Mouse (Mus musculus): Measurements from ENCODE around the gene Fam214b. TPM values are rescaled to one million over a fixed set of nuclear protein-coding genes. Genes with fewer than 3 reads are reported as not detected.

Fam214b gene
- polyA plus RNA-seq (2014; fragmentation: Nextera tagmentation; extraction: Ambion mirVana): 5.1 and 7.1 TPM in 2 replicates

DNA sequence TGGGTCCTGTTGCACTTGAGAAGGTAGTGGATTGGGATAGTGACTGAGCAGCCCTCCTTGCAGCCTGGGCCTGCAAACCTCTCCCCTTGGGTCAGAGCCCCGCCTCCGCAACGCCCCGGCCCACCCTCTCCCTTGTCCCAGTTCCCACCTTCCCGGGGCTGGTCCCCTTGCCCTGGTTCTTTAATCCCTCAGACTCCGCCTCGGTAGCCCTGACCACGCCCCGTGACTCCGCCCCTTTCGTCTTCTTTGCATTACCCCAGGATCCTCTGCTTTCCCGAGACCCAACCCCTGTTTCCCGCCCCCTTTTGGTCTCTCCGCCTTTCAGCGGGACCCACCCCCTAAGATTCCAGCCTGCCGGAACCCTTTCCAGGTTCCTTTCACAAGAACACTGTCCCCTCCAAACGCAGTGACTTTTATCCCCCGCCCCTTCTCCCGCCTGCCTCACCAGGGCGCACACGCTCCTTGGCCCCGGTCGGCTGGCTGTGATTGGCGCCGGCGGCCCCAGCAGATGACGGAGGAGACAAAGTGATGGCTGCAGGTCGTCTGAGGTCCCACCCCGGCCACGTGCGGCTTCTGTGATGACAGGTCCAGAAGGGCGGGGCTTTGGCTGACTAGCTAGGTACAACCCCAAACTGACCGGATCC, at the start of gene Fam214b:
Fam214b (minus strand) TSS at position 562 of the 644 bp plus-strand sequence.
- DNase-seq (ENCODE audit: low spot score): peak; percentile 100
- peak within 1 kb of the TSS; percentile 35 for H3K9ac ChIP-seq (ENCODE audit: low read length)

DNA sequence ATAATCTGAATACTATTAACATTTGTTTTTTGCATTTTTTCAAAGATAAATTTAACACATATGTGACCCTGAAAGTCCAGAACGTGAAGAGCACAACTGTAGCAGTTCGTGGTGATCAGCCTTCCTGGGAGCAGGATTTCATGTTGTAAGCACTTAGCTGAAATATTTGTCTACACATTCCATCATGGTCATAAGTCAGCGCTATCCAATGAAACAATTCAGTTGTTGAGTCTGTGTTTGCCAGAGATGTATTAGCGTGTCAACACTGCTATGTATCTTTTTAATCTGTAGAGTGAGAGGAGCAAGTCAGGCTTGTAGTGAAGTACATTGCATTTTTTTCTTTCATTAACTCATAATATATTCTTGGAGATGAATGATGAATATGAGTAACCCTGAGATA, 45.2 kb upstream of the Fam214b start:
- WGBS: 58% methylated on average over 4 of the region's 4 CpGs
- no peak overlapping the region for H3K27ac ChIP-seq (ENCODE audit: low read depth)
- no peaks in the 10 kb centered on the region for H3K27me3 ChIP-seq (replicated peaks; ENCODE audit: control insufficient read depth, insufficient read depth, low read length)
- no peak for DNase-seq (ENCODE audit: low spot score)
- H3K4me3 ChIP-seq (ENCODE audit: low read depth, low read length): no peak overlapping the region
- ATAC-seq (replicated peaks; ENCODE audit: low FRiP score, low TSS enrichment, low read depth): no peak
- H3K9ac ChIP-seq (ENCODE audit: low read length): no peak overlapping the region
- H3K9me3 ChIP-seq (ENCODE audit: control insufficient read depth, low read length): no peaks in the 10 kb centered on the region
- no peaks in the 10 kb centered on the region for H3K36me3 ChIP-seq (ENCODE audit: control insufficient read depth, insufficient read depth, low read length)
- no peaks in the 10 kb centered on the region for H3K4me1 ChIP-seq (replicated peaks; ENCODE audit: control insufficient read depth, insufficient read depth, low read length)
- no peak overlapping the region for H3K4me2 ChIP-seq (ENCODE audit: low read length)

More for the DNA sequence above, at the start of gene Fam214b:
- Histone ChIP-seq H3K27ac (ENCODE audit: low read depth) (peak within 1 kb of the TSS; percentile 16; the same call in 1 of the 2 replicates), H3K9me3 (ENCODE audit: control insufficient read depth, low read length) (no peaks in the 10 kb centered on the region), H3K4me1 (replicated peaks; ENCODE audit: control insufficient read depth, insufficient read depth, low read length) (peaks cover 21% of the 10 kb centered on the region), H3K27me3 (replicated peaks; ENCODE audit: control insufficient read depth, insufficient read depth, low read length) (no peaks in the 10 kb centered on the region), H3K4me3 (ENCODE audit: low read depth, low read length) (peak within 1 kb of the TSS; percentile 51), H3K36me3 (ENCODE audit: control insufficient read depth, insufficient read depth, low read length) (no peaks in the 10 kb centered on the region), H3K4me2 (ENCODE audit: low read length) (peak within 1 kb of the TSS; percentile 68)
- WGBS: 1% methylated on average over 33 of the region's 33 CpGs
- ATAC-seq (replicated peaks; ENCODE audit: low FRiP score, low TSS enrichment, low read depth): peak; percentile 92

DNA sequence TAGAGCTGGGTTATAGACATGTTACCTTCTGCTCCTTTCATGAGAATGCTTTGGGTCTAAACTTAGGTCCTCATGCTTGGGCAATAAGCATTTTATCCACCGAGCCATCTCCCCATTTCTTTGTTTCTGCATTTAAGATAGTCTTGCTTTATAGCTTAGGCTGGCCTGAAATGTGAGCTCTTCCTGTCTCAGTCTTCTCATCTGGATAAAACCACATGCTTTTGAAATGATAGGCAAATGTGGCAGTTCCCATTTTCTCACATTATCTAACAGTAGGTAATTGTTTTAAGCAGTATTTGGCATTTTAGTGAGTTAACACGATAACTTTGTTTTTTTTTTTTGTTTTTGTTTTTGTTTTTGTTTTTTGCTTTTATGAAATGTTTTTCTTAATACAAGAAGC, 43.9 kb upstream of the Fam214b start:
- Histone ChIP-seq H3K9me3 (ENCODE audit: control insufficient read depth, low read length) (no peaks in the 10 kb centered on the region), H3K4me1 (replicated peaks; ENCODE audit: control insufficient read depth, insufficient read depth, low read length) (no peaks in the 10 kb centered on the region), H3K36me3 (ENCODE audit: control insufficient read depth, insufficient read depth, low read length) (no peaks in the 10 kb centered on the region), H3K9ac (ENCODE audit: low read length) (no peak overlapping the region), H3K4me3 (ENCODE audit: low read depth, low read length) (no peak overlapping the region), H3K27me3 (replicated peaks; ENCODE audit: control insufficient read depth, insufficient read depth, low read length) (no peaks in the 10 kb centered on the region), H3K27ac (ENCODE audit: low read depth) (no peak overlapping the region), H3K4me2 (ENCODE audit: low read length) (no peak overlapping the region)
- DNase-seq (ENCODE audit: low spot score) (no peak), ATAC-seq (replicated peaks; ENCODE audit: low FRiP score, low TSS enrichment, low read depth) (no peak)
- 85% methylated on average over 2 of the region's 2 CpGs for WGBS

DNA sequence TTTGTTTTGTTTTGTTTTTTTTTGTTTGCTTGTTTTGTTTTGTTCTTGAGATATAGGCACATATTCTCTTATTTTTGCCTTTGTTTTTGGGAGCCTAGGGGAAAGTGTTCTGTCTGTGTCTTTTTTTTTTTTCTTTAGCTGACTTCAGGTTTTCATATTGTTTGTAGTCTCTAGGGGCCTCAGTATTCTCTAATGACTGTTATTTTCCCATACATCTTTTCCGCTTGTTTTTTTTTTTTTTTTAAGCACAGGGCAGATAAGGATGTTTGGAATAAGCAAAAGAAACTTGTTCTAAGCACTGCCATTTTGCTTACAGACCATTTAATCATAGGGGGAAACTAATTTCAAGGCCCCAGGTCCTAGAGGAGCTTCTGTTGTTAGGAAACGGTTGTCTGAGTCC, 36.4 kb upstream of the Fam214b start:
- Histone ChIP-seq H3K4me1 (replicated peaks; ENCODE audit: control insufficient read depth, insufficient read depth, low read length) (no peaks in the 10 kb centered on the region), H3K27me3 (replicated peaks; ENCODE audit: control insufficient read depth, insufficient read depth, low read length) (no peaks in the 10 kb centered on the region), H3K9me3 (ENCODE audit: control insufficient read depth, low read length) (no peaks in the 10 kb centered on the region), H3K4me2 (ENCODE audit: low read length) (no peak overlapping the region), H3K9ac (ENCODE audit: low read length) (no peak overlapping the region), H3K4me3 (ENCODE audit: low read depth, low read length) (no peak overlapping the region), H3K27ac (ENCODE audit: low read depth) (no peak overlapping the region), H3K36me3 (ENCODE audit: control insufficient read depth, insufficient read depth, low read length) (no peaks in the 10 kb centered on the region)
- 61% methylated on average over 2 of the region's 2 CpGs for WGBS
- DNase-seq (ENCODE audit: low spot score) (no peak), ATAC-seq (replicated peaks; ENCODE audit: low FRiP score, low TSS enrichment, low read depth) (no peak)

DNA sequence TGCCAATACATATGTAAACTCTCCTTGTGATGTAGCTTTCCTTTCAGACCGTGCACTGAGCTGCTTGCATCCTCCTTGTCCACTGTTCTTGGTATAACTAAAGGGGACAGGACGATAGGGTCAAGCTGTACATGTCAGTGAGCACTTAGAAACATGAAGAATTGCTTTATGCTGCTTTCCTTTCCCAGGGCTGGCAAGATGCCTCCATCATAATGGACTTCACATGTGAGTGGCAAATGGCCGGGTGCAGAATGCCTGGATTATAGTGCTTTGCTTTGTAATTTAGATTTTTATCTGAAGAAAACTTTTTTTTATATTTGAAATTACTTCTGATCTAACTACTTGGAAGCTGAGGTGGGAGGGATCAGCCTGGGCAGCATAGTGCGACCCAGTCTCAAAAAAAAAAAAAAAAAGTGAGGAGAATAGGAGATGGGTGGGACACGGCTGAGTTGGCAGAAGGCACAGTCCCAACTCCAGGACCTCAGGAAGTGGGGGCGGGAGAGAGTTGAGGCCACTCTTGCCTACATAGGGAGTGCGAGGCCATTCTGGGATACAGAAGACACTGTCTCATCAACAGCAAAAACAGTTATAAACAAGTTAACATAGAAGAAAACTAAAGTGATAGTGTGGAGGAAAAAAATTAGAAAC, 32.2 kb upstream of the Fam214b start:
- no peaks in the 10 kb centered on the region for H3K4me1 ChIP-seq (replicated peaks; ENCODE audit: control insufficient read depth, insufficient read depth, low read length)
- no peaks in the 10 kb centered on the region for H3K9me3 ChIP-seq (ENCODE audit: control insufficient read depth, low read length)
- H3K36me3 ChIP-seq (ENCODE audit: control insufficient read depth, insufficient read depth, low read length): no peaks in the 10 kb centered on the region
- DNase-seq (ENCODE audit: low spot score): no peak
- no peak overlapping the region for H3K4me3 ChIP-seq (ENCODE audit: low read depth, low read length)
- WGBS: 67% methylated on average over 7 of the region's 7 CpGs
- no peak overlapping the region for H3K27ac ChIP-seq (ENCODE audit: low read depth)
- H3K4me2 ChIP-seq (ENCODE audit: low read length): no peak overlapping the region
- no peak overlapping the region for H3K9ac ChIP-seq (ENCODE audit: low read length)
- no peak for ATAC-seq (replicated peaks; ENCODE audit: low FRiP score, low TSS enrichment, low read depth)
- no peaks in the 10 kb centered on the region for H3K27me3 ChIP-seq (replicated peaks; ENCODE audit: control insufficient read depth, insufficient read depth, low read length)

DNA sequence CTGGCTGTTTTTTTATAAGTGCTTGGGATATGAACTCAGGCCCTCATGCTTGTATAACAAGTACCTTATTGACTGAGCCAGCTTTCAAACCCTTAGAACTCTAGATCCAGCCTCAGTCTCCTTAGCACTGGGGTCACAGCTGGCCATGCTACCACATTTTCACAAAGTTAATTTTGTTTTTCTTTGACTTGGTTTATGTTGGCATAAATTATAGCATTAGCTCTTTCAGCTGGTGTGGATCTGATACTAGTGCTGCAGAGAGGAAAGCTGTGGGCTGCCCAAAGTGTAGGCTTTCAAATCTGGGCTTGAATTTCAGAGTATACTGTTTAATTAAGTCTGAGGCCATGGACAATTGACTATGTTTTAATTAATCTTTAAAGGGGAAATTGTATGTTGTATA, 28.9 kb upstream of the Fam214b start:
- Histone ChIP-seq H3K9ac (ENCODE audit: low read length) (no peak overlapping the region), H3K4me3 (ENCODE audit: low read depth, low read length) (no peak overlapping the region), H3K27me3 (replicated peaks; ENCODE audit: control insufficient read depth, insufficient read depth, low read length) (no peaks in the 10 kb centered on the region), H3K4me1 (replicated peaks; ENCODE audit: control insufficient read depth, insufficient read depth, low read length) (no peaks in the 10 kb centered on the region), H3K36me3 (ENCODE audit: control insufficient read depth, insufficient read depth, low read length) (no peaks in the 10 kb centered on the region), H3K9me3 (ENCODE audit: control insufficient read depth, low read length) (no peaks in the 10 kb centered on the region), H3K27ac (ENCODE audit: low read depth) (no peak overlapping the region), H3K4me2 (ENCODE audit: low read length) (no peak overlapping the region)
- DNase-seq (ENCODE audit: low spot score): no peak
- ATAC-seq (replicated peaks; ENCODE audit: low FRiP score, low TSS enrichment, low read depth): no peak

DNA sequence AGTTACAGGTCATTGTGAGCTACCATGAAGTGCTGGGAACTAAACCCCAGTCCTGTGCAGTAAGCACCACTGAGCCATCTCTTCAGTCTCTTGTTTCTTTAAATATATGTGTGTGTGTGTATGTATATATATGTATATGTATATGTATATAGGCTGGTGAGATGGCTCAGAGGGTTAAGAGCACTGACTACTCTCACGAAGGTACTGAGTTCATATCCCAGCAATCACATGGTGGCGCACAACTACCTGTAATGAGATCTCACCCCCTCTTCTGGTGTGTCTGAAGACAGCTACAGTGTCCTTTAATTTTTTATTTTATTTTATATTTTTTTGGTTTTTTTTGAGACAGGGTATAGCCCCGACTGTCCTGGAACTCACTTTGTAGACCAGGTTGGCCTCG, 19.5 kb upstream of the Fam214b start:
- ATAC-seq (replicated peaks; ENCODE audit: low FRiP score, low TSS enrichment, low read depth) (no peak), DNase-seq (ENCODE audit: low spot score) (no peak)
- Histone ChIP-seq H3K4me2 (ENCODE audit: low read length) (no peak overlapping the region), H3K4me1 (replicated peaks; ENCODE audit: control insufficient read depth, insufficient read depth, low read length) (no peaks in the 10 kb centered on the region), H3K27ac (ENCODE audit: low read depth) (no peak overlapping the region), H3K36me3 (ENCODE audit: control insufficient read depth, insufficient read depth, low read length) (no peaks in the 10 kb centered on the region), H3K27me3 (replicated peaks; ENCODE audit: control insufficient read depth, insufficient read depth, low read length) (peaks cover 5% of the 10 kb centered on the region; the same call in 1 of the 2 replicates), H3K9me3 (ENCODE audit: control insufficient read depth, low read length) (no peaks in the 10 kb centered on the region), H3K9ac (ENCODE audit: low read length) (no peak overlapping the region), H3K4me3 (ENCODE audit: low read depth, low read length) (no peak overlapping the region)
- 97% methylated on average over 4 of the region's 4 CpGs for whole genome bisulfite sequencing

DNA sequence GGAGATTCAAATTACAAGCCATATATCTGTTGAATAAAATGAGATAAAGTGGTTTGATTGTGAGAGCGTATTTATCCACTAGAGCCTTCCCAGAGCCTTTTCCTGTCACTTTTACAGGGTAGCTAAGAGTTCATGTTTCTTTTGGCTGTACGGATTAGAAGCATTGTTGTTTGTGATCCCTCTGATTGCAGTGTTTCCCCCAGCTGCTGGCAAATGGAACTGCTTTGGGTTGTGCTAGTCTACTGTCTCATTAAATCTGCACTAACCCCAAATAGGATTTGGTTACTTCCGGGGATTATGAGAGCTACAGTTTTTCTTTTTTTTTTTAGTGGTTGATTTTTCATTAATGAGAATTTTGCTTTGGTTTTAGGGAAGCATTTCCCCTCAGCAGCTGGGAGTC, 14.3 kb upstream of the Fam214b start:
- peaks cover 26% of the 10 kb centered on the region for H3K27me3 ChIP-seq (replicated peaks; ENCODE audit: control insufficient read depth, insufficient read depth, low read length)
- DNase-seq (ENCODE audit: low spot score) (no peak), ATAC-seq (replicated peaks; ENCODE audit: low FRiP score, low TSS enrichment, low read depth) (no peak)
- no peak overlapping the region for H3K27ac ChIP-seq (ENCODE audit: low read depth)
- no peaks in the 10 kb centered on the region for H3K9me3 ChIP-seq (ENCODE audit: control insufficient read depth, low read length)
- 0 out of 2 replicates have a peak overlapping the region, but pooled peaks have one; percentile 52 for H3K4me3 ChIP-seq (ENCODE audit: low read depth, low read length)
- H3K36me3 ChIP-seq (ENCODE audit: control insufficient read depth, insufficient read depth, low read length): no peaks in the 10 kb centered on the region
- no peak overlapping the region; the same call in 1 of the 2 replicates for H3K4me2 ChIP-seq (ENCODE audit: low read length)
- 0 out of 2 replicates have a peak, but pooled peaks cover 3% of the 10 kb centered on the region for H3K4me1 ChIP-seq (replicated peaks; ENCODE audit: control insufficient read depth, insufficient read depth, low read length)
- H3K9ac ChIP-seq (ENCODE audit: low read length): no peak overlapping the region
- 61% methylated on average over 3 of the region's 3 CpGs for WGBS

DNA sequence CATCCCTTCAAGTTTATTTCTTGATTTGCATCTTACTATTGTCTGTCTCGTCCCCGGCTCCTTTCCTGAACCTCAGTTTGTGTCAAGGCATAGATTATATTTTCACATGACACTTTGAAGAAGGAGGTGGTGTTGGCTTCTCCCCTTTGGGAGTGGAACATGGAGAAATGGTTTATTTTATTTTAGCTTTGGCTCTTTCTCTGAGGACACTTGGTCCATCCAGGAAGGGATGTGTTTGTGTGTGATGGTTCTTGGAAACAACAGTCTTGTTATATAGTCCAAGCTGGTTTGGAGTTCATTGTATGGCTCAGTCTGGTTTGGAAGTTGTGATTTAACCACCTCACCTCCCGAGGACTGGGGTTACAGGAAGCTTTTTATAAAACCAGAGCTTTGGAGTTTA, 13.7 kb upstream of the Fam214b start:
- no peaks in the 10 kb centered on the region for H3K9me3 ChIP-seq (ENCODE audit: control insufficient read depth, low read length)
- peak overlapping the region; percentile 93 for H3K4me2 ChIP-seq (ENCODE audit: low read length)
- no peak for ATAC-seq (replicated peaks; ENCODE audit: low FRiP score, low TSS enrichment, low read depth)
- peak overlapping the region; percentile 52 for H3K4me3 ChIP-seq (ENCODE audit: low read depth, low read length)
- no peak for DNase-seq (ENCODE audit: low spot score)
- H3K9ac ChIP-seq (ENCODE audit: low read length): no peak overlapping the region
- WGBS: 41% methylated on average over 3 of the region's 3 CpGs
- no peaks in the 10 kb centered on the region for H3K36me3 ChIP-seq (ENCODE audit: control insufficient read depth, insufficient read depth, low read length)
- H3K4me1 ChIP-seq (replicated peaks; ENCODE audit: control insufficient read depth, insufficient read depth, low read length): 0 out of 2 replicates have a peak, but pooled peaks cover 3% of the 10 kb centered on the region
- H3K27ac ChIP-seq (ENCODE audit: low read depth): no peak overlapping the region
- peaks cover 26% of the 10 kb centered on the region for H3K27me3 ChIP-seq (replicated peaks; ENCODE audit: control insufficient read depth, insufficient read depth, low read length)

Measured in intestine, embryonic 14.5 days (tissue).